Mouse (Mus musculus): ENCODE results near the gene Tex14. TPM values are rescaled to one million over a fixed set of nuclear protein-coding genes. Genes with fewer than 3 reads are reported as not detected.

Gene Tex14
- total RNA-seq, 2 experiments from 2014 or later: 0.37 to 0.82 TPM

Other genes with a start within 250 kb of the Tex14 start
- 100 to 1,000 TPM; 265 to 273 TPM for gene Ppm1e, start 46.0 kb upstream of the Tex14 start, total RNA-seq (2021)
- 1 to 10 TPM; 3.5 to 4.4 TPM for gene Rad51c, start 111 bp upstream of the Tex14 start, total RNA-seq (2021)
- gene Gm11492, start 161.6 kb downstream of the Tex14 start, total RNA-seq (2021): not detected
- 100 to 1,000 TPM; 165 to 186 TPM for gene Sept4, start 163.8 kb downstream of the Tex14 start, total RNA-seq (2021)
- gene Mtmr4, start 187.1 kb downstream of the Tex14 start, total RNA-seq (2021): 10 to 100 TPM; 72.8 to 89.7 TPM
- gene Hsf5, start 212.1 kb downstream of the Tex14 start, total RNA-seq (2021): under 1 TPM; 0.32 to 0.35 TPM